Mouse (Mus musculus): ENCODE results near the gene 4930432M17Rik. TPM values are rescaled to one million over a fixed set of nuclear protein-coding genes. Genes with fewer than 3 reads are reported as not detected.

Gene 4930432M17Rik
- polyA plus RNA-seq, 1 experiment = not detected

GRCm38 (mm10) chr3:121652186-121652585 is 18.4 kb upstream of the 4930432M17Rik start:
- no peaks in the 10 kb centered on the region for H3K4me1 ChIP-seq (ENCODE audit: control insufficient read depth, insufficient read depth, low read length)
- H3K36me3 ChIP-seq (ENCODE audit: control insufficient read depth, insufficient read depth, low read length, poor library complexity, severe bottlenecking) = no peaks in the 10 kb centered on the region
- H3K9me3 ChIP-seq (replicated peaks; ENCODE audit: control insufficient read depth, insufficient read depth, low read length, poor library complexity, severe bottlenecking) = no peaks in the 10 kb centered on the region
- H3K27ac ChIP-seq (ENCODE audit: insufficient read depth, low read length) = no peak overlapping the region
- TF ChIP-seq POLR2A (IDR thresholded peaks at IDR 0.05; ENCODE audit: insufficient read depth, low read length) (no peak), EP300 (IDR thresholded peaks at IDR 0.05; ENCODE audit: insufficient read depth, low read depth, low read length) (no peak), CTCF (IDR thresholded peaks at IDR 0.05; ENCODE audit: low read depth, low read length) (no peak)
- no peak overlapping the region for H3K9ac ChIP-seq (ENCODE audit: low read depth, poor library complexity, severe bottlenecking)
- H3K27me3 ChIP-seq (ENCODE audit: control insufficient read depth, insufficient read depth, low read length, poor library complexity, severe bottlenecking) = no peaks in the 10 kb centered on the region
- H3K4me3 ChIP-seq (ENCODE audit: low read depth, low read length) = no peak overlapping the region

GRCm38 (mm10) chr3:121656922-121657321 is 13.6 kb upstream of the 4930432M17Rik start:
- H3K9me3 ChIP-seq (replicated peaks; ENCODE audit: control insufficient read depth, insufficient read depth, low read length, poor library complexity, severe bottlenecking) = no peaks in the 10 kb centered on the region
- H3K9ac ChIP-seq (ENCODE audit: low read depth, poor library complexity, severe bottlenecking) = no peak overlapping the region
- H3K27me3 ChIP-seq (ENCODE audit: control insufficient read depth, insufficient read depth, low read length, poor library complexity, severe bottlenecking) = no peaks in the 10 kb centered on the region
- H3K4me3 ChIP-seq (ENCODE audit: low read depth, low read length) = no peak overlapping the region
- no peaks in the 10 kb centered on the region for H3K4me1 ChIP-seq (ENCODE audit: control insufficient read depth, insufficient read depth, low read length)
- TF ChIP-seq EP300 (IDR thresholded peaks at IDR 0.05; ENCODE audit: insufficient read depth, low read depth, low read length) = no peak
- no peak for TF ChIP-seq CTCF (IDR thresholded peaks at IDR 0.05; ENCODE audit: low read depth, low read length)
- TF ChIP-seq POLR2A (IDR thresholded peaks at IDR 0.05; ENCODE audit: insufficient read depth, low read length) = no peak
- H3K36me3 ChIP-seq (ENCODE audit: control insufficient read depth, insufficient read depth, low read length, poor library complexity, severe bottlenecking) = no peaks in the 10 kb centered on the region
- no peak overlapping the region for H3K27ac ChIP-seq (ENCODE audit: insufficient read depth, low read length)

GRCm38 (mm10) chr3:121662705-121663469 is 7.7 kb upstream of the 4930432M17Rik start:
- Histone ChIP-seq H3K36me3 (ENCODE audit: control insufficient read depth, insufficient read depth, low read length, poor library complexity, severe bottlenecking) (no peaks in the 10 kb centered on the region), H3K4me3 (ENCODE audit: low read depth, low read length) (no peak overlapping the region), H3K4me1 (ENCODE audit: control insufficient read depth, insufficient read depth, low read length) (no peaks in the 10 kb centered on the region), H3K9me3 (replicated peaks; ENCODE audit: control insufficient read depth, insufficient read depth, low read length, poor library complexity, severe bottlenecking) (no peaks in the 10 kb centered on the region), H3K9ac (ENCODE audit: low read depth, poor library complexity, severe bottlenecking) (no peak overlapping the region), H3K27ac (ENCODE audit: insufficient read depth, low read length) (no peak overlapping the region), H3K27me3 (ENCODE audit: control insufficient read depth, insufficient read depth, low read length, poor library complexity, severe bottlenecking) (no peaks in the 10 kb centered on the region)
- TF ChIP-seq EP300 (IDR thresholded peaks at IDR 0.05; ENCODE audit: insufficient read depth, low read depth, low read length) = no peak
- no peak for TF ChIP-seq POLR2A (IDR thresholded peaks at IDR 0.05; ENCODE audit: insufficient read depth, low read length)
- no peak for TF ChIP-seq CTCF (IDR thresholded peaks at IDR 0.05; ENCODE audit: low read depth, low read length)

- H3K27me3 ChIP-seq (ENCODE audit: control insufficient read depth, insufficient read depth, low read length, poor library complexity, severe bottlenecking) = no peaks in the 10 kb centered on the region
- H3K36me3 ChIP-seq (ENCODE audit: control insufficient read depth, insufficient read depth, low read length, poor library complexity, severe bottlenecking) = no peaks in the 10 kb centered on the region
- H3K9ac ChIP-seq (ENCODE audit: low read depth, poor library complexity, severe bottlenecking) = no peak overlapping the region
- no peak overlapping the region for H3K4me3 ChIP-seq (ENCODE audit: low read depth, low read length)
- TF ChIP-seq CTCF (IDR thresholded peaks at IDR 0.05; ENCODE audit: low read depth, low read length) = no peak
- no peak for TF ChIP-seq EP300 (IDR thresholded peaks at IDR 0.05; ENCODE audit: insufficient read depth, low read depth, low read length)
- TF ChIP-seq POLR2A (IDR thresholded peaks at IDR 0.05; ENCODE audit: insufficient read depth, low read length) = no peak
- no peaks in the 10 kb centered on the region for H3K4me1 ChIP-seq (ENCODE audit: control insufficient read depth, insufficient read depth, low read length)
- H3K9me3 ChIP-seq (replicated peaks; ENCODE audit: control insufficient read depth, insufficient read depth, low read length, poor library complexity, severe bottlenecking) = no peaks in the 10 kb centered on the region
- H3K27ac ChIP-seq (ENCODE audit: insufficient read depth, low read length) = no peak overlapping the region
Measured at GRCm38 (mm10) chr3:121663470-121663847, 7.1 kb upstream of the 4930432M17Rik start.

- H3K36me3 ChIP-seq (ENCODE audit: control insufficient read depth, insufficient read depth, low read length, poor library complexity, severe bottlenecking) = no peaks in the 10 kb centered on the region
- H3K4me3 ChIP-seq (ENCODE audit: low read depth, low read length) = no peak overlapping the region
- H3K4me1 ChIP-seq (ENCODE audit: control insufficient read depth, insufficient read depth, low read length) = no peaks in the 10 kb centered on the region
- H3K27me3 ChIP-seq (ENCODE audit: control insufficient read depth, insufficient read depth, low read length, poor library complexity, severe bottlenecking) = no peaks in the 10 kb centered on the region
- no peak for TF ChIP-seq EP300 (IDR thresholded peaks at IDR 0.05; ENCODE audit: insufficient read depth, low read depth, low read length)
- no peaks in the 10 kb centered on the region for H3K9me3 ChIP-seq (replicated peaks; ENCODE audit: control insufficient read depth, insufficient read depth, low read length, poor library complexity, severe bottlenecking)
- H3K9ac ChIP-seq (ENCODE audit: low read depth, poor library complexity, severe bottlenecking) = no peak overlapping the region
- no peak overlapping the region for H3K27ac ChIP-seq (ENCODE audit: insufficient read depth, low read length)
Measured at GRCm38 (mm10) chr3:121672135-121672790, 1.7 kb downstream of the 4930432M17Rik start.

GRCm38 (mm10) chr3:121678935-121679334 is 8.4 kb downstream of the 4930432M17Rik start:
- no peak overlapping the region for H3K27ac ChIP-seq (ENCODE audit: insufficient read depth, low read length)
- no peaks in the 10 kb centered on the region for H3K27me3 ChIP-seq (ENCODE audit: control insufficient read depth, insufficient read depth, low read length, poor library complexity, severe bottlenecking)
- H3K9ac ChIP-seq (ENCODE audit: low read depth, poor library complexity, severe bottlenecking) = no peak overlapping the region
- H3K4me3 ChIP-seq (ENCODE audit: low read depth, low read length) = no peak overlapping the region
- no peaks in the 10 kb centered on the region for H3K9me3 ChIP-seq (replicated peaks; ENCODE audit: control insufficient read depth, insufficient read depth, low read length, poor library complexity, severe bottlenecking)
- no peaks in the 10 kb centered on the region for H3K4me1 ChIP-seq (ENCODE audit: control insufficient read depth, insufficient read depth, low read length)
- no peak for TF ChIP-seq CTCF (IDR thresholded peaks at IDR 0.05; ENCODE audit: low read depth, low read length)
- no peak for TF ChIP-seq EP300 (IDR thresholded peaks at IDR 0.05; ENCODE audit: insufficient read depth, low read depth, low read length)
- TF ChIP-seq POLR2A (IDR thresholded peaks at IDR 0.05; ENCODE audit: insufficient read depth, low read length) = no peak
- no peaks in the 10 kb centered on the region for H3K36me3 ChIP-seq (ENCODE audit: control insufficient read depth, insufficient read depth, low read length, poor library complexity, severe bottlenecking)

Measured in ES-Bruce4 (cell line).